Mouse (Mus musculus): ENCODE measurements around the gene Dgke. TPM values are rescaled to one million over a fixed set of nuclear protein-coding genes. Genes with fewer than 3 reads are reported as not detected.

The Dgke gene
- polyA plus RNA-seq, 1 experiment from 2014 or later, result 2.3 TPM

DNA sequence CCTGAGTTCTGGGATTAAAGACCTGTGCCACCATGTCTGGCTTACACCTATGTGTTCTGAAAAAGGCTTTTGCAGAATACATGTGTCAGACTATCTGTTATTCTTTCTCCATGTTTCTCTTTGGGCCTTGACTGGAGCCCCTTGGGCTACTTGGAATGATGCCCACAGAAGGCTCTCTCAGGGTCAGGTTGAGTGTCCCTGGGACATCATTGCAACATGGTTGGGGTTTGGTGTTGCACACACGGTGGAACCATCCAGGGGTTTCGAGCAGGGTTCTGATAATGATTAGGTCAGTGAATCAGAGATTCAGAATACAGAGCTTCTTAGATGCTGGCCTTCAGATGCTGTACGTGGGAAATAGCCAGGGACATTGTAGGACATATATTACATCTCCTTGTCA, 11.7 kb upstream of the Dgke start:
- Histone ChIP-seq H3K9me3 (ENCODE audit: control insufficient read depth, low read length) (no peaks in the 10 kb centered on the region), H3K27me3 (replicated peaks; ENCODE audit: control insufficient read depth, insufficient read depth, low read length) (no peaks in the 10 kb centered on the region), H3K4me2 (ENCODE audit: low read depth, low read length) (no peak overlapping the region), H3K4me1 (ENCODE audit: control insufficient read depth, insufficient read depth, low read length) (no peaks in the 10 kb centered on the region), H3K36me3 (ENCODE audit: control insufficient read depth, insufficient read depth, low read length) (no peaks in the 10 kb centered on the region), H3K4me3 (ENCODE audit: low read length) (no peak overlapping the region), H3K9ac (ENCODE audit: low read depth, low read length) (no peak overlapping the region), H3K27ac (ENCODE audit: low read length) (no peak overlapping the region)
- no peak for ATAC-seq
- WGBS, result 86% methylated on average over 3 of the region's 3 CpGs

- no peak overlapping the region for H3K4me2 ChIP-seq (ENCODE audit: low read depth, low read length)
- no peak overlapping the region for H3K4me3 ChIP-seq (ENCODE audit: low read length)
- no peaks in the 10 kb centered on the region for H3K27me3 ChIP-seq (replicated peaks; ENCODE audit: control insufficient read depth, insufficient read depth, low read length)
- H3K4me1 ChIP-seq (ENCODE audit: control insufficient read depth, insufficient read depth, low read length), result no peaks in the 10 kb centered on the region
- H3K27ac ChIP-seq (ENCODE audit: low read length), result no peak overlapping the region
- no peaks in the 10 kb centered on the region for H3K9me3 ChIP-seq (ENCODE audit: control insufficient read depth, low read length)
- WGBS, result 86% methylated on average over 8 of the region's 8 CpGs
- ATAC-seq, result no peak
- no peak overlapping the region for H3K9ac ChIP-seq (ENCODE audit: low read depth, low read length)
- H3K36me3 ChIP-seq (ENCODE audit: control insufficient read depth, insufficient read depth, low read length), result no peaks in the 10 kb centered on the region
Observed at GRCm38 (mm10) chr11:89077601-89078000, 11.0 kb upstream of the Dgke start.

DNA sequence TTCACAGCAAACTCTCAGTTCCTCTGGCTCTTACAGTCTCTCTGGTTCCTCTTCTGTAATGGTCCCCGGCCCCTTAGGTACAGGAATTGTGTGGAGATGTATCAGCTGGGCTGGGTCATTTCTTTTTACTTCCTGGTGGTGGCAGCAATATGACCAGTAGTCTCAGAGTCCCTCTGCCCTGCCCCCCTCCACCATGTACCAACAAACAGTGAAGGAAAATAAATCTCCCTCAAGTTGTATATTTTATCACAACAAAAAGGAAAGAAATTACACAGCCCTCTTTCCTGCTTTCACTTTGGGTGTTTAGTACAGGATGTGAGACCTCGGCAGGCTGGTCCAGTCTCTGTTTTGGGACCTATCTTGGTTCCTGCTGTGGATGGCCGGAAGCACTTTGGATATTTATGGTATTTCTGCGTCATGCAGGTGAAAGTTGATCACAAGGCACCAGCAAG, 9.7 kb upstream of the Dgke start:
- H3K4me2 ChIP-seq (ENCODE audit: low read depth, low read length), result no peak overlapping the region
- ATAC-seq, result no peak
- H3K4me3 ChIP-seq (ENCODE audit: low read length), result no peak overlapping the region
- H3K4me1 ChIP-seq (ENCODE audit: control insufficient read depth, insufficient read depth, low read length), result no peaks in the 10 kb centered on the region
- 54% methylated on average over 4 of the region's 4 CpGs for WGBS
- H3K27ac ChIP-seq (ENCODE audit: low read length), result no peak overlapping the region
- H3K27me3 ChIP-seq (replicated peaks; ENCODE audit: control insufficient read depth, insufficient read depth, low read length), result no peaks in the 10 kb centered on the region
- H3K36me3 ChIP-seq (ENCODE audit: control insufficient read depth, insufficient read depth, low read length), result no peaks in the 10 kb centered on the region
- no peaks in the 10 kb centered on the region for H3K9me3 ChIP-seq (ENCODE audit: control insufficient read depth, low read length)
- no peak overlapping the region for H3K9ac ChIP-seq (ENCODE audit: low read depth, low read length)

- no peaks in the 10 kb centered on the region for H3K4me1 ChIP-seq (ENCODE audit: control insufficient read depth, insufficient read depth, low read length)
- no peak overlapping the region for H3K4me2 ChIP-seq (ENCODE audit: low read depth, low read length)
- H3K4me3 ChIP-seq (ENCODE audit: low read length), result no peak overlapping the region
- no peak for ATAC-seq
- H3K27ac ChIP-seq (ENCODE audit: low read length), result no peak overlapping the region
- no peaks in the 10 kb centered on the region for H3K9me3 ChIP-seq (ENCODE audit: control insufficient read depth, low read length)
- 67% methylated on average over 19 of the region's 19 CpGs for WGBS
- H3K36me3 ChIP-seq (ENCODE audit: control insufficient read depth, insufficient read depth, low read length), result no peaks in the 10 kb centered on the region
- H3K9ac ChIP-seq (ENCODE audit: low read depth, low read length), result no peak overlapping the region
- no peaks in the 10 kb centered on the region for H3K27me3 ChIP-seq (replicated peaks; ENCODE audit: control insufficient read depth, insufficient read depth, low read length)
Observed at GRCm38 (mm10) chr11:89074783-89075413, 8.2 kb upstream of the Dgke start.

GRCm38 (mm10) chr11:89073541-89073940, 6.9 kb upstream of the Dgke start, which contains the start of gene Gm525:
TSS of gene Gm525 (plus strand) at chr11:89073841.
- no peaks in the 10 kb centered on the region for H3K4me1 ChIP-seq (ENCODE audit: control insufficient read depth, insufficient read depth, low read length)
- ATAC-seq, result no peak
- no peak within 1 kb of the TSS for H3K4me3 ChIP-seq (ENCODE audit: low read length)
- 59% methylated on average over 8 of the region's 8 CpGs for WGBS
- no peak within 1 kb of the TSS for H3K9ac ChIP-seq (ENCODE audit: low read depth, low read length)
- no peaks in the 10 kb centered on the region for H3K36me3 ChIP-seq (ENCODE audit: control insufficient read depth, insufficient read depth, low read length)
- no peak within 1 kb of the TSS for H3K27ac ChIP-seq (ENCODE audit: low read length)
- H3K27me3 ChIP-seq (replicated peaks; ENCODE audit: control insufficient read depth, insufficient read depth, low read length), result no peaks in the 10 kb centered on the region
- no peak within 1 kb of the TSS for H3K4me2 ChIP-seq (ENCODE audit: low read depth, low read length)
- no peaks in the 10 kb centered on the region for H3K9me3 ChIP-seq (ENCODE audit: control insufficient read depth, low read length)

DNA sequence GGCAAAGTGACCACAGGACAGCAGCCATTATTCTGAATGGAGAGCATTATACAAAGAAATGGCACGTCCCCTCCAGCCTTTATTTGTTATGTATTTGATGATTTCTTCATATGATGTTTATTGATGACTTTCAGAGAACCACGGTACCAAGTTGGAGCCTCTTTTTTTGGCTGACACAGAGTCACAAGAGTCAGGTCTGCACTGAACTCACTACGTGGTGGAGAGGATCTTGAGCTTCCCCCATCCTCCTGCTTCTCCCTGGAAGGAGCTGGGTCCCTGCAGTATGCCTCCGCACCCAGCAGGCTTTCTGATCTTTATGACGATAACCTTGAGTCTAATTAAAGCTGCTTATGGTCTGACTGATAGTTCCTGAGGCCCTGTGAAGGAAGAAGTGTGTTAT, 4.9 kb upstream of the Dgke start:
- Histone ChIP-seq H3K36me3 (ENCODE audit: control insufficient read depth, insufficient read depth, low read length) (no peaks in the 10 kb centered on the region), H3K4me2 (ENCODE audit: low read depth, low read length) (no peak overlapping the region), H3K9ac (ENCODE audit: low read depth, low read length) (no peak overlapping the region), H3K4me1 (ENCODE audit: control insufficient read depth, insufficient read depth, low read length) (no peaks in the 10 kb centered on the region), H3K9me3 (ENCODE audit: control insufficient read depth, low read length) (no peaks in the 10 kb centered on the region), H3K27ac (ENCODE audit: low read length) (no peak overlapping the region), H3K4me3 (ENCODE audit: low read length) (no peak overlapping the region), H3K27me3 (replicated peaks; ENCODE audit: control insufficient read depth, insufficient read depth, low read length) (no peaks in the 10 kb centered on the region)
- ATAC-seq, result no peak
- WGBS, result 74% methylated on average over 5 of the region's 5 CpGs

DNA sequence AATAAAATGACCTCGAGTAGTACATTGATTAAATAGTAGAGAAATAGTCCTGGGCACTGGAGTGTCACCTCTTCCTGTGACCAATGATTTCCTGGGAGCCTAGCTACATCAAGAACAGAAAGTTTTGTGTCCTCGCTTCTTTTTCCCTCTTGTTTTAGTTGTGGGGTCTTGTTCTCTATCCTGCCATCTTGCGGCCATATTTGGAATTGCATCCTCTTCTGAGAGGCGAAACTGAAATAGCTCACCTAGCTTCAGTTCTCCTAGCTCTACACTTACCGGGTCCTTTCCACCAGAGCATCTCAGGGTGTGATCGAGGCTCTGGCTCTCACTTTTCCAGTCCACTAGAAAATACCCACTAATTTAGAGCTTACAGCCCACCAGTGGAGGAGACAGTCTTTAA, 2.7 kb upstream of the Dgke start:
- Histone ChIP-seq H3K27me3 (replicated peaks; ENCODE audit: control insufficient read depth, insufficient read depth, low read length) (no peaks in the 10 kb centered on the region), H3K4me2 (ENCODE audit: low read depth, low read length) (no peak overlapping the region), H3K27ac (ENCODE audit: low read length) (no peak overlapping the region), H3K9me3 (ENCODE audit: control insufficient read depth, low read length) (no peaks in the 10 kb centered on the region), H3K4me1 (ENCODE audit: control insufficient read depth, insufficient read depth, low read length) (no peaks in the 10 kb centered on the region), H3K4me3 (ENCODE audit: low read length) (no peak overlapping the region), H3K36me3 (ENCODE audit: control insufficient read depth, insufficient read depth, low read length) (no peaks in the 10 kb centered on the region), H3K9ac (ENCODE audit: low read depth, low read length) (no peak overlapping the region)
- WGBS, result 24% methylated on average over 6 of the region's 6 CpGs
- no peak for ATAC-seq

GRCm38 (mm10) chr11:89068649-89069048, 2.0 kb upstream of the Dgke start:
- H3K36me3 ChIP-seq (ENCODE audit: control insufficient read depth, insufficient read depth, low read length), result no peaks in the 10 kb centered on the region
- no peak for ATAC-seq
- H3K4me3 ChIP-seq (ENCODE audit: low read length), result no peak overlapping the region
- no peak overlapping the region for H3K27ac ChIP-seq (ENCODE audit: low read length)
- WGBS, result 91% methylated on average over 14 of the region's 14 CpGs
- no peaks in the 10 kb centered on the region for H3K27me3 ChIP-seq (replicated peaks; ENCODE audit: control insufficient read depth, insufficient read depth, low read length)
- H3K4me1 ChIP-seq (ENCODE audit: control insufficient read depth, insufficient read depth, low read length), result no peaks in the 10 kb centered on the region
- no peak overlapping the region for H3K9ac ChIP-seq (ENCODE audit: low read depth, low read length)
- no peak overlapping the region for H3K4me2 ChIP-seq (ENCODE audit: low read depth, low read length)
- no peaks in the 10 kb centered on the region for H3K9me3 ChIP-seq (ENCODE audit: control insufficient read depth, low read length)

DNA sequence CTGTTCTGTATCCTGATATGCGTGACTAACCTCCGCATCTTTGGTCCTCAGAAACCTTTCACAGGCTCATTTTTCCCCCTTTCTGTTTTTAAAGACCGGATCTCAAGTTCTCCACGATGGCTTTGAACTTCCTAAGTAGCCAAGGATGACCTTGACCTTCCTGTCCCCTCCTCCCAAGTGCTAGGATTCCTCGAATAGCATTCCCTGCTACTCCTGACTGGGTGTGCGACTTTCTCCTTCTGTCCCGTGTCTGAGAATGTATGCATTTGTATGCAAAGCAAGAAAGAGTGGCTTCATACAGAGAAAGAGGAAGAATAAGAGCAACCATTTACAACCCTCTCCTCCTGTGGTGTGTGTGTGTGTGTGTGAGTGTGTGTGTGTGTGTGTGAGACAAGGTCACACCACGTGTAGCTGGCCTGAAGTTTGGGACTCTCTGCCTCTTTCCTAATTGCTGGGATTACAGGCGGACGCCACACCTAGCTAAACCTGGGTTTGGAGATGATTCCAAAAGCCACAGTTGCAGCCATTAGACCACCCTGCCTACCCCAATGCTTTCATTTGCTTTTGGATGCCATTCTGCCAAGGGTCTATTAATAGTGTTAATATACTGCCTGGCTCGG, 1.3 kb upstream of the Dgke start:
- H3K27me3 ChIP-seq (replicated peaks; ENCODE audit: control insufficient read depth, insufficient read depth, low read length), result no peaks in the 10 kb centered on the region
- no peaks in the 10 kb centered on the region for H3K9me3 ChIP-seq (ENCODE audit: control insufficient read depth, low read length)
- no peak overlapping the region for H3K9ac ChIP-seq (ENCODE audit: low read depth, low read length)
- H3K4me3 ChIP-seq (ENCODE audit: low read length), result no peak overlapping the region
- 62% methylated on average over 11 of the region's 11 CpGs for WGBS
- no peak overlapping the region for H3K4me2 ChIP-seq (ENCODE audit: low read depth, low read length)
- ATAC-seq, result no peak
- no peak overlapping the region for H3K27ac ChIP-seq (ENCODE audit: low read length)
- H3K4me1 ChIP-seq (ENCODE audit: control insufficient read depth, insufficient read depth, low read length), result no peaks in the 10 kb centered on the region
- H3K36me3 ChIP-seq (ENCODE audit: control insufficient read depth, insufficient read depth, low read length), result no peaks in the 10 kb centered on the region
